Mouse (Mus musculus): ENCODE measurements around the gene Cit. TPM values are rescaled to one million over a fixed set of nuclear protein-coding genes. Genes with fewer than 3 reads are reported as not detected.
A peak's percentile ranks its signal among the peaks of the same experiment; 100 is the strongest.

Gene Cit
- polyA plus RNA-seq, 1 experiment from 2014 or later = 39.8 TPM

GRCm38 (mm10) chr5:116036465-116036864 is 191.4 kb downstream of the Cit start:
- 59% methylated on average over 16 of the region's 16 CpGs for WGBS
- no peak overlapping the region for H3K27ac ChIP-seq (ENCODE audit: low read depth, low read length)
- H3K4me1 ChIP-seq (ENCODE audit: control insufficient read depth, insufficient read depth, low read depth, low read length) = no peaks in the 10 kb centered on the region

DNA sequence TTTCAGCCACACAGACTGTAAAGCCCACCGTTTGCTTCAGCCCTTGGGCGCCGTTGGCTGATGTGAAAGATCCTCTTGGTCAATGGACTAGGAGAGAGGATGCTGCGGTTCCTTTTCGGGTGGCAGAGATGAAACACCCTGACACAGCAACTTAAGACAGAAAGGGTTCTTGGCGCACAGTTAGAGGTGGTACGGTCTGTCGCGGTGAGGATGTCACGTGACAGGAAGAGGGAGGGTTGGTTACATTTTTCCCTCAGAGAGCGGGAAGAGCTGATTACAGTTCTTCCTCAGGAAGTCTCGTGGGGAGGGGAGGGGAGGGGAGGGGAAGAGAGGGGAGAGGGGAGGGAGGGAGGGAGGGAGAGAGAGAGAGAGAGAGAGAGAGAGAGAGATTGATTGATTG is 192.7 kb downstream of the Cit start:
- H3K4me2 ChIP-seq (ENCODE audit: low read length) = no peak overlapping the region
- H3K4me3 ChIP-seq (ENCODE audit: low read length) = no peak overlapping the region
- H3K4me1 ChIP-seq (ENCODE audit: control insufficient read depth, insufficient read depth, low read depth, low read length) = no peaks in the 10 kb centered on the region
- WGBS = 56% methylated on average over 12 of the region's 12 CpGs
- no peaks in the 10 kb centered on the region for H3K27me3 ChIP-seq (replicated peaks; ENCODE audit: control insufficient read depth, insufficient read depth, low read length)
- H3K36me3 ChIP-seq (ENCODE audit: control insufficient read depth, insufficient read depth, low read length) = no peaks in the 10 kb centered on the region
- H3K27ac ChIP-seq (ENCODE audit: low read depth, low read length) = no peak overlapping the region
- ATAC-seq = no peak
- no peak overlapping the region for H3K9ac ChIP-seq (ENCODE audit: low read depth, low read length)
- H3K9me3 ChIP-seq (ENCODE audit: control insufficient read depth, low read length) = no peaks in the 10 kb centered on the region

More at GRCm38 (mm10) chr5:116036465-116036864, 191.4 kb downstream of the Cit start:
- Histone ChIP-seq H3K9ac (ENCODE audit: low read depth, low read length) (no peak overlapping the region), H3K9me3 (ENCODE audit: control insufficient read depth, low read length) (no peaks in the 10 kb centered on the region), H3K36me3 (ENCODE audit: control insufficient read depth, insufficient read depth, low read length) (no peaks in the 10 kb centered on the region), H3K27me3 (replicated peaks; ENCODE audit: control insufficient read depth, insufficient read depth, low read length) (no peaks in the 10 kb centered on the region), H3K4me3 (ENCODE audit: low read length) (no peak overlapping the region), H3K4me2 (ENCODE audit: low read length) (no peak overlapping the region)
- no peak for ATAC-seq

- peak overlapping the region; percentile 11; the same call in 1 of the 2 replicates for H3K4me2 ChIP-seq (ENCODE audit: low read length)
- no peaks in the 10 kb centered on the region for H3K27me3 ChIP-seq (replicated peaks; ENCODE audit: control insufficient read depth, insufficient read depth, low read length)
- no peak overlapping the region for H3K27ac ChIP-seq (ENCODE audit: low read depth, low read length)
- no peak overlapping the region for H3K9ac ChIP-seq (ENCODE audit: low read depth, low read length)
- H3K4me3 ChIP-seq (ENCODE audit: low read length) = no peak overlapping the region
- ATAC-seq = no peak
- H3K4me1 ChIP-seq (ENCODE audit: control insufficient read depth, insufficient read depth, low read depth, low read length) = no peaks in the 10 kb centered on the region
- 32% methylated on average over 11 of the region's 11 CpGs for WGBS
- no peaks in the 10 kb centered on the region for H3K36me3 ChIP-seq (ENCODE audit: control insufficient read depth, insufficient read depth, low read length)
- H3K9me3 ChIP-seq (ENCODE audit: control insufficient read depth, low read length) = no peaks in the 10 kb centered on the region
Measured at GRCm38 (mm10) chr5:116039706-116040105, 194.6 kb downstream of the Cit start.

DNA sequence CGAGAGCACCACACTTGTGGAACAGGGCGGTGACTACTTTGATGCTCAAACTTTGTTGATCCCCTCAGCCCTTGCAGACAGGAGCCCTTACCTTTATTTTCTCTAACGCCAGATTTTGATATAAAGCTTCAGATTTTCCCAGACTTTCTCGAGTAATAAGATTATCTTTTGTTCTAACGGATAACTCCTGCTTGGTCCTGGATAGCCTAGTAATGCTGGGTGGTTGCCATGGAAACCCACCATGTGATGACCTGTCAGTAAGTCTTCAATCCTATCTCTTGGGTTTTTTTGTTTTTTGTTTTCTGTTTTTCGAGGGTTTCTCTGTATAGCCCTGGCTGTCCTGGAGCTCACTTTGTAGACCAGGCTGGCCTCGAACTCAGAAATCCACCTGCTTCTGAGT is 197.2 kb downstream of the Cit start:
- no peak for ATAC-seq
- no peaks in the 10 kb centered on the region for H3K27me3 ChIP-seq (replicated peaks; ENCODE audit: control insufficient read depth, insufficient read depth, low read length)
- H3K4me2 ChIP-seq (ENCODE audit: low read length) = no peak overlapping the region
- H3K4me3 ChIP-seq (ENCODE audit: low read length) = no peak overlapping the region
- no peak overlapping the region for H3K27ac ChIP-seq (ENCODE audit: low read depth, low read length)
- no peaks in the 10 kb centered on the region for H3K9me3 ChIP-seq (ENCODE audit: control insufficient read depth, low read length)
- WGBS = 58% methylated on average over 7 of the region's 7 CpGs
- no peaks in the 10 kb centered on the region for H3K36me3 ChIP-seq (ENCODE audit: control insufficient read depth, insufficient read depth, low read length)
- no peaks in the 10 kb centered on the region for H3K4me1 ChIP-seq (ENCODE audit: control insufficient read depth, insufficient read depth, low read depth, low read length)
- H3K9ac ChIP-seq (ENCODE audit: low read depth, low read length) = no peak overlapping the region

GRCm38 (mm10) chr5:116045581-116045980 is 200.5 kb downstream of the Cit start:
- Histone ChIP-seq H3K9ac (ENCODE audit: low read depth, low read length) (no peak overlapping the region), H3K9me3 (ENCODE audit: control insufficient read depth, low read length) (no peaks in the 10 kb centered on the region), H3K27ac (ENCODE audit: low read depth, low read length) (no peak overlapping the region), H3K36me3 (ENCODE audit: control insufficient read depth, insufficient read depth, low read length) (no peaks in the 10 kb centered on the region), H3K27me3 (replicated peaks; ENCODE audit: control insufficient read depth, insufficient read depth, low read length) (no peaks in the 10 kb centered on the region), H3K4me3 (ENCODE audit: low read length) (no peak overlapping the region), H3K4me2 (ENCODE audit: low read length) (no peak overlapping the region), H3K4me1 (ENCODE audit: control insufficient read depth, insufficient read depth, low read depth, low read length) (no peaks in the 10 kb centered on the region)
- 90% methylated on average over 8 of the region's 8 CpGs for WGBS
- no peak for ATAC-seq

DNA sequence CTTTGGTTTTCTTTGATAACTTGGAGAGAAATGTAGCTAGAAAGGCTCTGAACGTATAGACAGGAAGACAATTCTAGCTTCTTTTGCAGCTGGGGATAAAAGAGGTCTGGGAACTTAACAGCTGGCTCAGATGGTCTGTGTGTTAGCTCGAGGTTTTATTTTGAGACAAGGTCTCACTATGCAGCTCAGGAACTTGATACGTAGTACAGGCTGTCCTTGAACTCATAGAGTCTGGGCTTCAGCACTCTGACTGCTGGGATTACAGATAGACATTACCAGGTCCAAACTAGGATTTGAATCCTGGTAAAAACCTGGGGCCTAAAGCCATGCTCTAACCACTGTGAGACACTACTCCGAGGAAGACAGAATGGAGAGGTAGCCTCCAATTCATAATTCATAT is 201.2 kb downstream of the Cit start:
- Histone ChIP-seq H3K4me2 (ENCODE audit: low read length) (no peak overlapping the region), H3K36me3 (ENCODE audit: control insufficient read depth, insufficient read depth, low read length) (no peaks in the 10 kb centered on the region), H3K27me3 (replicated peaks; ENCODE audit: control insufficient read depth, insufficient read depth, low read length) (no peaks in the 10 kb centered on the region), H3K9ac (ENCODE audit: low read depth, low read length) (no peak overlapping the region), H3K4me1 (ENCODE audit: control insufficient read depth, insufficient read depth, low read depth, low read length) (no peaks in the 10 kb centered on the region), H3K27ac (ENCODE audit: low read depth, low read length) (no peak overlapping the region), H3K4me3 (ENCODE audit: low read length) (no peak overlapping the region), H3K9me3 (ENCODE audit: control insufficient read depth, low read length) (no peaks in the 10 kb centered on the region)
- WGBS = 83% methylated on average over 4 of the region's 4 CpGs
- no peak for ATAC-seq

GRCm38 (mm10) chr5:116048321-116048720 is 203.2 kb downstream of the Cit start:
- no peaks in the 10 kb centered on the region for H3K9me3 ChIP-seq (ENCODE audit: control insufficient read depth, low read length)
- no peaks in the 10 kb centered on the region for H3K36me3 ChIP-seq (ENCODE audit: control insufficient read depth, insufficient read depth, low read length)
- no peaks in the 10 kb centered on the region for H3K4me1 ChIP-seq (ENCODE audit: control insufficient read depth, insufficient read depth, low read depth, low read length)
- 94% methylated on average over 3 of the region's 3 CpGs for WGBS
- no peak overlapping the region for H3K4me2 ChIP-seq (ENCODE audit: low read length)
- H3K27ac ChIP-seq (ENCODE audit: low read depth, low read length) = no peak overlapping the region
- H3K4me3 ChIP-seq (ENCODE audit: low read length) = no peak overlapping the region
- no peak for ATAC-seq
- H3K27me3 ChIP-seq (replicated peaks; ENCODE audit: control insufficient read depth, insufficient read depth, low read length) = no peaks in the 10 kb centered on the region
- no peak overlapping the region for H3K9ac ChIP-seq (ENCODE audit: low read depth, low read length)

DNA sequence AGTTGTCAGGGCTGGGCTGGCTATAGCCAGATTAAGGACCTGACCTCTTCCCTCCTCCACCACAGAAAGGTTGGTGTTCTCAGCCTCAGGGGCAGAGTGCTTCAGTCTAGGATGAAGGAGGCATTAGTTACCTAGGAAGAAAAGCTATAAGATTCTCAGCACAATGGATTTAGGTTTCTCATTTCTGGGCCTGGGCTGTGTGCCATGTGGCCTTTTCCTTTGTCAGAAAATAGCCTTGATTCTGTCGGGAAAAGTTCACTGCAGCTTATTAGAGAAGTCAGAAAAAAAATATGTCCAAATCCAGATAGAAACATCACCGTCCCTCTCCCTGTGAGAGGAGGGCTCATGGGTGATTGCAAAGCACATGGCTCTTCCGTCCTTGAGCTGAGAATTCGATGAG is 204.7 kb downstream of the Cit start:
- H3K4me1 ChIP-seq (ENCODE audit: control insufficient read depth, insufficient read depth, low read depth, low read length) = no peaks in the 10 kb centered on the region
- WGBS = 83% methylated on average over 4 of the region's 4 CpGs
- H3K4me2 ChIP-seq (ENCODE audit: low read length) = no peak overlapping the region
- H3K4me3 ChIP-seq (ENCODE audit: low read length) = no peak overlapping the region
- ATAC-seq = no peak
- no peaks in the 10 kb centered on the region for H3K9me3 ChIP-seq (ENCODE audit: control insufficient read depth, low read length)
- no peak overlapping the region for H3K9ac ChIP-seq (ENCODE audit: low read depth, low read length)
- no peaks in the 10 kb centered on the region for H3K36me3 ChIP-seq (ENCODE audit: control insufficient read depth, insufficient read depth, low read length)
- no peak overlapping the region for H3K27ac ChIP-seq (ENCODE audit: low read depth, low read length)
- H3K27me3 ChIP-seq (replicated peaks; ENCODE audit: control insufficient read depth, insufficient read depth, low read length) = no peaks in the 10 kb centered on the region

DNA sequence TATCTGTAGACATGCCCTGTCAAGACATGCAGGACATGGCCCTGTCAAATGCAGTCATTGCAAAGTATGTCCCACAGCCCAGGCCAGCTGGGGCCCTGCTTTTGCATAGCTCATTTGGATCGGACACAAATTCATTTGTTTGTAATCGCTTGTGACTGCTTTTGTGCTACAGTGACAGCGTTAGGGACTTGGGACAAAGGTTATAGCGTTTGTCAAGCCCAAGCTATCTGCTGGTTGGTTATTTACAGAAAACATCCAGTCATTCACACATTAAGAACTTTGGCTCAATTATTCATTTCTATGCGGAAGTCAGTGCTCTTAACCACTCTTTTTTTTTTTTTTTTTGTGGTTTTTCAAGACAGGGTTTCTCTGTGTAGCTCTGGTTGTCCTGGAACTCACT is 207.1 kb downstream of the Cit start:
- 78% methylated on average over 5 of the region's 5 CpGs for WGBS
- no peak for ATAC-seq
- H3K9me3 ChIP-seq (ENCODE audit: control insufficient read depth, low read length) = no peaks in the 10 kb centered on the region
- no peaks in the 10 kb centered on the region for H3K27me3 ChIP-seq (replicated peaks; ENCODE audit: control insufficient read depth, insufficient read depth, low read length)
- no peak overlapping the region for H3K9ac ChIP-seq (ENCODE audit: low read depth, low read length)
- no peak overlapping the region for H3K27ac ChIP-seq (ENCODE audit: low read depth, low read length)
- H3K36me3 ChIP-seq (ENCODE audit: control insufficient read depth, insufficient read depth, low read length) = no peaks in the 10 kb centered on the region
- no peak overlapping the region for H3K4me3 ChIP-seq (ENCODE audit: low read length)
- H3K4me1 ChIP-seq (ENCODE audit: control insufficient read depth, insufficient read depth, low read depth, low read length) = no peaks in the 10 kb centered on the region
- no peak overlapping the region for H3K4me2 ChIP-seq (ENCODE audit: low read length)

- no peaks in the 10 kb centered on the region for H3K36me3 ChIP-seq (ENCODE audit: control insufficient read depth, insufficient read depth, low read length)
- H3K27me3 ChIP-seq (replicated peaks; ENCODE audit: control insufficient read depth, insufficient read depth, low read length) = no peaks in the 10 kb centered on the region
- no peak overlapping the region for H3K4me3 ChIP-seq (ENCODE audit: low read length)
- H3K4me1 ChIP-seq (ENCODE audit: control insufficient read depth, insufficient read depth, low read depth, low read length) = no peaks in the 10 kb centered on the region
- H3K9me3 ChIP-seq (ENCODE audit: control insufficient read depth, low read length) = no peaks in the 10 kb centered on the region
- no peak overlapping the region for H3K27ac ChIP-seq (ENCODE audit: low read depth, low read length)
- ATAC-seq = no peak
- no peak overlapping the region for H3K9ac ChIP-seq (ENCODE audit: low read depth, low read length)
- no peak overlapping the region for H3K4me2 ChIP-seq (ENCODE audit: low read length)
- 52% methylated on average over 6 of the region's 6 CpGs for WGBS
Measured at GRCm38 (mm10) chr5:116052826-116053225, 207.7 kb downstream of the Cit start.
